Mouse (Mus musculus): ENCODE measurements around the gene Ptma.
"Not testable (repeated sequence)": the region's sequence is repeated elsewhere in the genome, so short reads cannot be mapped to it uniquely, and the experiment has no call there.

DNA sequence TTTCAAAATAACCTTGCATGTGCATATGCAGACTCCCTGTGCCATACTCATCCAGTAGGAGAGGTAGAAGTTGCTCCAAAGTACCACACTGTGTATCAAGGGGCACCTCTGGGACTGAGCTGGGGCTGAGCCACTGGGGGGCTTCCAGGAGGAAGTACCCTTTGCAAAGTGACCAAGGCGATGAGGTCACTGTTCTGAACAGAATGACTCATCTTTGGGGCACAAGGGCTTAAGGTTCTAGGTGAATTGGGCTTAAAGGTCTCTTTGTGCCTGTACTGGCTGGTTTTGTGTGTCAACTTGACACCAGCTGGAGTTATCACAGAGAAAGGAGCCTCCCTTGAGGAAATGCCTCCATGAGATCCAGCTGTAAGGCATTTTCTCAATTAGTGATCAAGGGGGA is 13.5 kb upstream of the Ptma start:
- TF ChIP-seq CTCF, EP300 (IDR thresholded peaks at IDR 0.05; ENCODE audit: low read depth): not testable (repeated sequence)
